Comparison of ENCODE assay signal across 9 mouse cellular contexts in genomic region chr2:74136624-74137003, GRCm38 (mm10).
DNase-seq lines count a peak whose midpoint lies in the region; ATAC-seq and TF ChIP-seq lines count a peak whose summit lies in the region.
"Had no signal": no experiment of that assay in that cellular context is flagged by ENCODE, and none has a peak within 500 bp of the region (broad histone marks: within the 10 kb centered on the region; RNA-seq: fewer than 3 reads in every experiment).

No protein-coding gene starts in this region.

- H3K9ac ChIP-seq in heart, embryonic 13.5 days, result no peak overlapping the region
- no peak overlapping the region for H3K9ac ChIP-seq in neural tube, embryonic 11.5 days (ENCODE audit: low read length)
- H3K9ac ChIP-seq in hindbrain, postnatal 0 days (replicated peaks; ENCODE audit: low read length), result no peak overlapping the region

- H3K9me3 ChIP-seq in heart, embryonic 13.5 days, result no peaks in the 10 kb centered on the region
- H3K9me3 ChIP-seq in neural tube, embryonic 11.5 days (ENCODE audit: control insufficient read depth, low read length), result no peaks in the 10 kb centered on the region
- no peaks in the 10 kb centered on the region for H3K9me3 ChIP-seq in hindbrain, postnatal 0 days (ENCODE audit: low read length)

- peak overlapping the region; percentile 25; the same call in 1 of the 2 replicates for H3K4me2 ChIP-seq in heart, embryonic 13.5 days
- no peak overlapping the region for H3K4me2 ChIP-seq in neural tube, embryonic 11.5 days (ENCODE audit: low read depth)
- H3K4me2 ChIP-seq in hindbrain, postnatal 0 days (ENCODE audit: low read depth, low read length), result peak overlapping the region; percentile 37

- no peak for TF ChIP-seq CTCF in hindbrain, postnatal 0 days (IDR thresholded peaks at IDR 0.05; ENCODE audit: low read depth)

- ATAC-seq in heart, embryonic 13.5 days (ENCODE audit: extremely low read depth, insufficient number of reproducible peaks, low FRiP score, low TSS enrichment), result no peak
- ATAC-seq in neural tube, embryonic 11.5 days (ENCODE audit: insufficient read depth, low FRiP score, low TSS enrichment), result 0 out of 2 replicates have a peak, but pooled peaks have one; percentile 45
- peak; percentile 65; the same call in 1 of the 2 replicates for ATAC-seq in hindbrain, postnatal 0 days

- H3K36me3 ChIP-seq in heart, embryonic 13.5 days, result no peaks in the 10 kb centered on the region
- no peaks in the 10 kb centered on the region for H3K36me3 ChIP-seq in neural tube, embryonic 11.5 days (ENCODE audit: control insufficient read depth, insufficient read depth, low read length)
- no peaks in the 10 kb centered on the region for H3K36me3 ChIP-seq in hindbrain, postnatal 0 days (ENCODE audit: insufficient read depth, low read length)

- H3K4me1 ChIP-seq in heart, embryonic 13.5 days, result peaks cover 10% of the 10 kb centered on the region
- peaks cover 4% of the 10 kb centered on the region; the same call in 1 of the 2 replicates for H3K4me1 ChIP-seq in neural tube, embryonic 11.5 days (ENCODE audit: control insufficient read depth, insufficient read depth, low read length)
- 0 out of 2 replicates have a peak, but pooled peaks cover 8% of the 10 kb centered on the region for H3K4me1 ChIP-seq in hindbrain, postnatal 0 days (ENCODE audit: insufficient read depth, low read length)

- WGBS in heart, embryonic 13.5 days, result 28% methylated on average over 9 of the region's 9 CpGs
- 31% methylated on average over 9 of the region's 9 CpGs for WGBS in neural tube, embryonic 11.5 days
- WGBS in hindbrain, postnatal 0 days, result 12% methylated on average over 9 of the region's 9 CpGs

- H3K4me3 ChIP-seq in heart, embryonic 13.5 days, result no peak overlapping the region
- no peak overlapping the region for H3K4me3 ChIP-seq in neural tube, embryonic 11.5 days (ENCODE audit: low read depth, low read length)
- H3K4me3 ChIP-seq in hindbrain, postnatal 0 days (ENCODE audit: low read length), result no peak overlapping the region

- no peak for DNase-seq in heart, adult 8-10 months (ENCODE audit: low spot score)
- no peak for DNase-seq in neural tube, embryonic 11.5 days (ENCODE audit: low spot score)
- no peak for DNase-seq in neural tube, embryonic 10.5 days (ENCODE audit: extremely low spot score, low spot score)
- peak; percentile 81 for DNase-seq in hindbrain, postnatal 0 days (ENCODE audit: low spot score)
- DNase-seq in right cerebral cortex, postnatal 4 days, result peak; percentile 49
- no peak for DNase-seq in T-cell, adult 2 months (ENCODE audit: low spot score)
- no peak for DNase-seq in adrenal gland, postnatal 14 days
- DNase-seq: lung, postnatal 10 days had no signal

- H3K27me3 ChIP-seq in heart, embryonic 13.5 days (replicated peaks), result peaks cover 14% of the 10 kb centered on the region; the same call in 1 of the 2 replicates
- no peaks in the 10 kb centered on the region for H3K27me3 ChIP-seq in neural tube, embryonic 11.5 days (ENCODE audit: control insufficient read depth, insufficient read depth, low read length)
- H3K27me3 ChIP-seq in hindbrain, postnatal 0 days (ENCODE audit: insufficient read depth, low read length), result 0 out of 2 replicates have a peak, but pooled peaks cover 2% of the 10 kb centered on the region

- no peak overlapping the region for H3K27ac ChIP-seq in heart, embryonic 13.5 days (replicated peaks)
- no peak overlapping the region for H3K27ac ChIP-seq in neural tube, embryonic 11.5 days (ENCODE audit: low read depth, low read length)
- no peak overlapping the region for H3K27ac ChIP-seq in hindbrain, postnatal 0 days

Comparison
In these comparisons a context has a peak if more than half of its experiments do, and no peak if none do; other contexts are left out.
1. DNase-seq: peak in hindbrain, postnatal 0 days (single experiment) and right cerebral cortex, postnatal 4 days (single experiment); none in heart, adult 8-10 months (single experiment), neural tube, embryonic 11.5 days (single experiment), neural tube, embryonic 10.5 days (single experiment), T-cell, adult 2 months (single experiment) and adrenal gland, postnatal 14 days (single experiment).